Mouse (Mus musculus) ES-Bruce4 (cell line): ENCODE results near the gene Ptpn12.

Experiments used
- CTCF ChIP-seq: IDR thresholded peaks from one replicate; pipeline ENCODE4 v1.8.1; 2011; ENCODE audit warnings: low read depth, low read length
- EP300 ChIP-seq: IDR thresholded peaks from 2 replicates; pipeline ENCODE4 v1.6.1; 2011; ENCODE audit warnings: low read depth, low read length; ENCODE audit not compliant: insufficient read depth

- TF ChIP-seq CTCF (no peak), EP300 (no peak)
Measured at GRCm38 (mm10) chr5:20952337-20952925, 103.3 kb downstream of the Ptpn12 start.
